Mouse (Mus musculus): Measurements from ENCODE around the gene Cep112.
A peak's percentile ranks its signal among the peaks of the same experiment; 100 is the strongest.

GRCm38 (mm10) chr11:108377680-108378362 is 47.2 kb upstream of the Cep112 start:
- TF ChIP-seq CTCF (conservative IDR thresholded peaks at IDR 0.05; ENCODE audit: low read length) = peak; percentile 79
- TF ChIP-seq NANOG (IDR thresholded peaks at IDR 0.05; ENCODE audit: borderline replicate concordance, low read length) = no peak
- no peak for TF ChIP-seq POU5F1 (IDR thresholded peaks at IDR 0.05; ENCODE audit: borderline replicate concordance, low read length)

Measured in E14TG2a.4 (cell line).